Mouse (Mus musculus) CH12.LX (cell line): ENCODE data around the gene Mrpl57.

Source experiments
- CHD2 ChIP-seq: IDR thresholded peaks from 2 replicates; pipeline ENCODE4 v1.6.1; 2011; ENCODE audit warnings: low read length, improper control_type of control experiment
- CTCF ChIP-seq, 2 experiments: IDR thresholded peaks in 1 of 2; conservative IDR thresholded peaks in 1 of 2; 2 replicates each; pipeline ENCODE4 v1.5.1; 2011 to 2012; ENCODE audit warnings: low read depth in 2 of 2, low read length in 2 of 2, improper control_type of control experiment in 1 of 2, inconsistent platforms in 1 of 2, mild to moderate bottlenecking in 1 of 2, moderate library complexity in 1 of 2
- E2F4 ChIP-seq: IDR thresholded peaks from 2 replicates; pipeline ENCODE4 v1.6.1; 2011; ENCODE audit warnings: low read depth, low read length, improper control_type of control experiment; ENCODE audit not compliant: insufficient replicate concordance
- ELF1 ChIP-seq: IDR thresholded peaks from 2 replicates; pipeline ENCODE4 v1.6.1; 2014; ENCODE audit warnings: low read depth, mild to moderate bottlenecking, inconsistent platforms, low read length, improper control_type of control experiment
- EP300 ChIP-seq: IDR thresholded peaks from 2 replicates; pipeline ENCODE4 v1.6.1; 2011; ENCODE audit warnings: low read length, improper control_type of control experiment
- GABPA ChIP-seq: IDR thresholded peaks from 2 replicates; pipeline ENCODE4 v1.6.1; 2012; ENCODE audit warnings: low read depth, low read length, improper control_type of control experiment, inconsistent platforms; ENCODE audit not compliant: insufficient replicate concordance
- KAT2A ChIP-seq: IDR thresholded peaks from 2 replicates; pipeline ENCODE4 v1.6.1; 2012; ENCODE audit warnings: low read length, improper control_type of control experiment, inconsistent platforms; ENCODE audit not compliant: insufficient replicate concordance
- MAZ ChIP-seq: IDR thresholded peaks from 2 replicates; pipeline ENCODE4 v1.6.1; 2012; ENCODE audit warnings: low read depth, mild to moderate bottlenecking, inconsistent platforms, low read length, improper control_type of control experiment, moderate library complexity
- NELFE ChIP-seq: IDR thresholded peaks from 2 replicates; pipeline ENCODE4 v1.6.1; 2011; ENCODE audit warnings: low read depth, low read length, improper control_type of control experiment
- POLR2A ChIP-seq: IDR thresholded peaks from 2 replicates; pipeline ENCODE4 v1.6.1; 2011; ENCODE audit warnings: low read depth, mild to moderate bottlenecking, improper control_type of control experiment, low read length
- RAD21 ChIP-seq: IDR thresholded peaks from 2 replicates; pipeline ENCODE4 v1.6.1; 2011; ENCODE audit warnings: low read depth, mild to moderate bottlenecking, low read length, improper control_type of control experiment, moderate library complexity
- UBTF ChIP-seq: IDR thresholded peaks from 2 replicates; pipeline ENCODE4 v1.6.1; 2012; ENCODE audit warnings: low read depth, mild to moderate bottlenecking, inconsistent platforms, low read length, improper control_type of control experiment, moderate library complexity
- USF1 ChIP-seq: IDR thresholded peaks from 2 replicates; pipeline ENCODE4 v1.6.1; 2014; ENCODE audit warnings: low read depth, mild to moderate bottlenecking, inconsistent platforms, low read length, improper control_type of control experiment
- ZC3H11A ChIP-seq: IDR thresholded peaks from 2 replicates; pipeline ENCODE4 v1.6.1; 2012; ENCODE audit warnings: low read depth, mild to moderate bottlenecking, inconsistent platforms, low read length, improper control_type of control experiment

DNA sequence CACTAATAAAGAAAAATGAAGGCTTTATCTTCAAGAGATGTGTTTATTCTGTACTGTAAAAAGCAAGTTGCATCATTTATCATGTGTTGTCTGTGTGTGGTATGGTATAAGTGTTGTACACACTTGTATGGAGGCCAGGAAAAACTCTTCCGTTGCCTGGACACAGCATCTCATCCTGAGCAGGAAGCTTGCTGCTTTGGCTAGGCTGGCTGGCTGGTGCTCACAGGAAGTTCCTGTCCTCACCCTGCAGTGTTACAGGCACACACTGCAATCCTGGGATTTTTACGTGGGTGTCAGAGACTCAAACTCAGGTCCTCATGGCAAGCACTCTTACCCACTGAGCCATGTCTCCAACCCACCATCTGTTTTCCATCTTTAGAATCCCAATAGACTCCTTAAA, 37.1 kb downstream of the Mrpl57 start:
- TF ChIP-seq EP300, result no peak
- TF ChIP-seq GABPA, result no peak
- no peak for TF ChIP-seq CHD2
- TF ChIP-seq CTCF (conservative IDR thresholded peaks at IDR 0.05 in 1 of 2, IDR thresholded peaks at IDR 0.05 in 1 of 2; ENCODE audit: low read depth in 2 of 2, low read length in 2 of 2), result no peak
- no peak for TF ChIP-seq USF1
- TF ChIP-seq UBTF, result no peak
- no peak for TF ChIP-seq POLR2A
- TF ChIP-seq MAZ, result no peak
- no peak for TF ChIP-seq E2F4
- TF ChIP-seq ELF1, result no peak
- no peak for TF ChIP-seq ZC3H11A
- no peak for TF ChIP-seq KAT2A
- TF ChIP-seq RAD21, result no peak
- no peak for TF ChIP-seq NELFE
